Mouse (Mus musculus): ENCODE data around the gene Mxd3. TPM values are rescaled to one million over a fixed set of nuclear protein-coding genes. Genes with fewer than 3 reads are reported as not detected.
A peak's percentile ranks its signal among the peaks of the same experiment; 100 is the strongest.

The Mxd3 gene
- 10 to 100 TPM in 1 of 2 experiments, 1 to 10 TPM in 1; 9.2 to 12.4 TPM for polyA plus RNA-seq (2017; shearing (Covaris generic))

DNA sequence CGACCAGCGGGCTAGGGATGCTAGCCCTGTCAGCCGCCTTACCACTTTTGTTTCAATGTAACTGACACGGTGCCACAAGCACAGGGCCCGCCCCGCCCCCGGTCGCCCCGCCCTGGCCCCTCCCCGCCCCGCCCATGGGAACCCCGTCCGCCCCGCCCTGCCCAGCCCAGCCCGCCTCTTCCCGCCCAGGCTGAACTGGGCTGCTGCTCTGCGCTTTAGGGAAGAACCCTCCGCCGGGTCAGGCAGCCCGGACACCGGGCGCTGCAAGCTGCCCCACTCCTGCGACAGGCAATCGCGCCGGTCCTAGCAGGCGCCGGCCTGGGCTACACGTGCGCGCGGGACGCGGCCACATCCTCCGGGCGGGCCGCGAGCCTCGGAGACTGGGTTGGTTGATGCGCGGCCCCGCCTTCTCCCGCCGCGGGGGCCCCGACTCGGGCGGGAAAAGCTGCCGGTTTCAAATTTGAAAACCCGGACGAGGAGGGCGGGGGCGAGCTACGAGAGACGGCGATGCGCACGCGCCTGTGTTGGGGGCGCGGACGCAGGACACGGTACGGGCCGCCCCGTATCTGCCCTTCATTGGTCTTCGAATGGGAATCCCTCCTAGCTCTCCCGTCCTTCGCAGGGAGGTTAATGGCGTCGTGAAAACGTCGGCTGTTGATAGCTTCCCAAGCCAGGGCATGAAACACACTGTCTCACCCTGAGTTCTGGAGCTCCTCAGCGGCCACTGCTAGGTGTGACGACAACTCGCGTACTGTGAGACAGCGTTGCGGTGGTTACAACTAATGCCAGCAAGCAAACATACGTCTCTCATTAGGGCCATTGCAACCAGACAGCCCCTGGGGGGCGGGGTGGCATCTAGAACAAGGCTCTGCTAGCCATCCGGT is at the start of gene Mxd3:
Mxd3 (minus strand) TSS at position 141 of the 884 bp plus-strand sequence.
- peak; percentile 63 for ATAC-seq

DNA sequence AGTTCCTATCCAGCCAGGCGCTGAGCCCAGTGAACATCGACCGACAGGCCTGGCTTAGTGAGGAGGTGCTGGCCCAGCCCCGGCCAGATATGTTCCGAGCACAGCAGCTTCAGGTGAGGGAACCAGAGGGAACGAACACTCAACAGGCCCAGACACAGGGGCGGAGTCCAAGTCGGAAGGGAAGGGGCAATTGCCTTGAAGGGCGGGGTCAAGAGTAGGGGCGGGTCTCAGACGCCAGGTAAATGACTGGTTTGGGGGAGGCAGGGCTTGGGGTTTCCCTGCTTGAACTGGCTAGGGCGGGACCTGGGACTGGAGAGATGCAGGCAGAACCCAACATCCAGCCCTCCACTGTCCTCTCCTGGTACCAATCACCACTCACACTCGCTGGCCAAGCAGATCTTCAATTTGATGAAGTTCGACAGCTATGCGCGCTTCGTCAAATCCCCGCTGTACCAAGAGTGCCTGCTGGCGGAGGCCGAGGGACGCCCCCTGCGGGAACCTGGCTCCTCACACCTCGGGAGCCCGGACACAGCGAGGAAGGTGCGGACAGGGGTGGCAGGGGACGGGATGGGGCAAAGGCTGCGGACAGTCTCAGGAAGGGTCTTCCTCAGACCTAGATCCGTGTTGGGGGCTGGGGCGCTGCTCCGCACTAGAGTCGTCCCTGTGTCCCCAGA is 49.4 kb upstream of the Mxd3 start:
- ATAC-seq, result no peak

DNA sequence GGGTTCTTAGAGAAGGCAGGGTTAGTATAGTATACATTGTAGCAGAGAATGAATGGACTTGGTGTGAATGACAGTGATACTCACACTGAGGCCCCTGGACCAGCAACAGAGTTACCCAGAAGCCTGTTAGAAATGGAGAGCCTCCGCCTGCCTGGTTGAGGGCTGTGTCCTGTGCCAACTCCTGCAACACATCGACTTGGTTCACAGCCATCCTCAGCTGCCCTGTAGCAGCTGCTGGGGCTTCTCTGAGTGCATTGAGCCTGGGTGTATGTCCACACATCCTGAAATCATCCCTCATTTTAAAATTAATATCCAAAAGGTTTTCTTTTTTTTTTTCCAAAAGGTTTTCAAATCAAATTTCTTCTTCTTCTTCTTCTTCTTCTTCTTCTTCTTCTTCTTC is 46.3 kb upstream of the Mxd3 start:
- no peak for ATAC-seq

DNA sequence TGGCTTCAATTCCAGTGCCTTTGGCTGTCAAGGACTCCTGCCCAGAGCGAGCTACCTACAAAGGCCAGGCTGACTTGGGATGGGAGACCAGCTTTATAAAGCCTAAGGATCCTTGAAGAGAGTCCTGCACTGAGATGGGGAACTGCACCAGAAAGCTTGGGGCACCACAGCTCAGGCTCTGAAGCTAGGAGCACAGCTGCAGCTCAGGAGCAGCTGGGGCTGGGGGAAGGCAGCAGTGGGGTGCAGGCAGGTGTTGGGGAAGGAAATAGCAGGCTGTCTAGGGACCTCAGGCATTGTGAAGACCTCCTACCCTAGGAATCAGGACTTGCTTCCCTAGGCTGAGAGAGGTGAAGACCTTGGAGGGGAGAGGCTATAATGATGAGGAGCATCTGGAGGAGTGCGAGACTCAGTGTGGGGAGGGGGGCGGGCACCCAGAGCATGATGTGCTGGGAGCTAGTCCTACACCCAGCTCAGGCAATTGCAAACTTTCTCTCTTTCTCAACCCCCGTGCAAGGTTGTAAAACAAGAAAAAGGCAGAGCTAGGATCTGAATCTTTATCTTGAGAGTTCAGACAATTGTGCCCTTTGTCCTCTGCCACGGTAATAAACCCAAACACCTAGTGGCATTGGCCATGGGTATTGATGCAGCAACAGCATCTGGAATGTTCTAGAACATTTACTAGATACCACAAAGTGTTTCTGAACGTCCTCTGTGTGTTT is 44.7 kb upstream of the Mxd3 start:
- no peak for ATAC-seq

DNA sequence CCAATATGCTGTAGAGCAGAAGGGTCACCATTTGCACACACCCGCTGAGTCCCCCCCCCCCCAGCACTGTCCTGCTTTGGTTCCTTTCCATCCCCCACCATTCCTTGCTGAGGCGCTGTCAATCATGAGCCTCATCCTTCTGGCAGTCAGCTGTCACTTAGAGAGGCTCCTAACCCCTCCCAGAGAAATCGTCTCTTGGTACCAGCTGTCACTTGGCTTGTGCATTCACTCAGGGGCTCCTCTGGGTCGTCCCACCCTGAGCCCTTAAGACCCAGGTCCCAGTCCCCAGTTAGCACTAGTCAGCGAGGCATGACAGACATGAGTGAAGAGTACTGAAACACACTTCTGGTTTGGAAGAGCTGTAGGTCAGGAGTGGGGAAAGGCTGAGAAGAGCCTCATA is 42.1 kb upstream of the Mxd3 start:
- ATAC-seq, result no peak

DNA sequence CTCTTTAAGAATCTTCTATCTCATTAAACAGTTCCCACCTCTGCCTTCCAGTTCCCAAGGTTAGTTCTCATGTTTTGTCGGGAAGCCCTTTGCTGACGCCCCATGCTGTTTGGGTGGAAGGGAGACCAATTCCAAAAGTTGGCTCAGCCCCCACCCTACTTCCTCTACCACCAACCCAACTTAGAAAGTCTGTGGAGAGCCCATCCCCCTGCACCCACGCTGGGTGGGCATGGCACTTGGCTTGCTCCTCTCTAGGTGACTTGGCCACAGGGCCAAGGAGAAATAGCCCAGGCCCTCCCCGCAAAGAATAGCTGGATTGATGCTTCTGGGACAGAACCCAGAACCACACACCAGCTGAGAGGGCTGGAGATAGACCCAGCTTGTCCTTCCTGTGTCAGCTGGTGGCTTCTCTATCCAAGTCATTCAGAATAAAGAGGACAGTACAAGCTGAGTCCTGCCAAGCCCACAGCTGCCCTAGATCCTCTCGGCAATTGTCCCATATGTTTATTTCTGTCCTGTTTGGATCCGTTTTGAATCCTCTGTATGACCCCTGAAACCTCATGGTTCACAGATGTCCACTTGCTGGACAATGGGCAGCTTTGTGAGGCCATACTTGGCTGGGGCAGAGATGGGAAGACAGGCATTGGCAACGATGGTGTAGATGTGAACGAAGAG is 41.5 kb upstream of the Mxd3 start:
- ATAC-seq, result no peak

DNA sequence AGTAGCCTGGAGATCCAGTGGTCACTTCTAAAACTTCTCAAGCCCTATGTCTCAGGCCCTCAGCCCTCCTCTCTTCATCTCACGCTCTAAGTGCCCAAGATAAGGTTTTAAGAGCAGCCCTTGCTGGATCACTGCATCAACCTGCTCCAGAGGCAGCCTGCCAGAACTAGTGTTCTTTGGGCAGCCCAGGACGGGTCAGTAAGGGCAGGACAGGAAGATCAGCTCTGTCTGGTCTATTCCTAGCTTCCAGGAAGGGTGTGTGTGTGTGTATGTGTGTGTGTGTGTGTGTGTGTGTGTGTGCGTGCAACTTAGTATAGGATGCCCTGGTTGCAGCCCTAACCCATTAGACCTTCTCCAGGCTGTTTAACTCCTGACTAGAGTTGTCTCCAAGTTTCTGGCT is 40.6 kb upstream of the Mxd3 start:
- ATAC-seq, result no peak

DNA sequence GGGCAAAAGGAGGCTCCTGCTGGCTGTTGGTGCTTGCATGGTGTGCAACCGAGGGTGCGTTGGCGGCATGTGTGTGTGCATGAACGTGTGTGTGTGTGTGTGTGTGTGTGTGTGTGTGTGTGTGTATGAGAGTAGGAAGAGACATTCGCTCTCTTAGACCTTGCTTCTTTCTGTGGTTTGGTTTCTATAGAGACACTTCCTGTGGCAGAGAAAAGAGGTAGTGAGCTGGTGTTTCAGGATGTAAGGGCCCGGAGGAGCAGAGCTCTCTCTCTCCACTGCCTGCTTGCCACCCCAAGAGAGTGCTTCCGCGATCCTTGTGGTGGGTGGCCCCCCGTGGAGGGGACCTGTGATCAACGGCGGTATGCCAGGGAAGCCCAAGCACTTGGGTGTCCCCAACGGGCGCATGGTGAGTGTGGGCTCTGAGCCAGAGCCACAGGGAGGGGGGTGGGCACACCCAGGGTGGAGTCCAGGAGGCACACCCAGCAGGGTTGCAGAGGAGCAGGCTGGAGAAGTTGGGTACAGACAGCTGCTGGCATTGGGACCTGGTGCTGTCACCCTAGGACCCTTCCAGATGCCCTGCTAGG is 40.0 kb upstream of the Mxd3 start, which contains the start of gene Rgs14:
Rgs14 (plus strand) TSS at position 202 of the 584 bp plus-strand sequence.
- peak; percentile 97 for ATAC-seq

DNA sequence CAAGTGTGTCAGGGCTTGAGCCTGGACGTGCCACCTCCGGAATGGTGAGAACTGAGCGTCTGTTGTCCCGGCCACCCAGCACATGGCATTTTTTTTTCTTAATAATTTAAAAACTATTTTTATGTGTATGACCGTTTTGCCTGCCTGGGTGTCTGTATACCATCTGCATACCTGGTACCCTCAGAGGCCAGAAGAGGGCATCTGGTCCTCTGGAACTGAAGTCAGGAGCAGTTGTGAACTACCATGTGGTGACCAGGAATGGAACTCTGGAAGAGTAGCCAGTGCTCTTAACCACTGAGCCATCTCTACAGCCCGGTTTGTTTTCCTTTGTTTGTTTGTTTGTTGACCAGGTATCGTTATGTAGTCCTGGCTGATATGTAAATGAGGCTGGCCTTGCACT is 38.8 kb upstream of the Mxd3 start:
- ATAC-seq, result no peak

DNA sequence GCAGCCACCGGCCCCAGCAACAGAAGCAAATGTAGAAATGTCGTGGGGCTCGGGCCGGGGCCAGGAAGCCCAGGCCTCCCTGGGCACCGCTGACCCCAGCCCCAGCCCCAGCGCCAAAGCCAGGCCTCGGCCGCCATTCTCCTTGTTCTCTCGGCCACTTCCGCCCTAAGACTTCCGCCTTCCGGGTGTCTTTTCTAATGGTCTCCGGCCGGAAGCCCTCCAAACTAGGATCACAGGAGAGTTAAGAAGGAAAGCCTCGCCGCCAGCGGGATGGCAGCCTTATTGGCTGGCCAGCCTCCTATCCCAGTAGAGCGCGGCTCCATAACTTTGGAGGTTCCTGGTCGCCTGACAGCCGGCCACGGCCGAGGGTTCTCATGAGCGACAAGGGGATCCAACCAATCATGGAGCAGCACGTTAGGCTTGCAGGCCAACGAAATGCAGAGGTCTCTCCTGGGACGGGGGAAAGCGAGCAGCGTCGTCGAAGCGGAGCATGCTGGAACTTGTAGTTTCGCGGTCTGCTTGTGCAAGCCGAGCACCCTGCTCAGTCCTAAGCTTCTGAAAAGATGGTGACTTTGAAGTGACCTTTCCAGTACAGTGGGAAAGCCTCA is 32.9 kb upstream of the Mxd3 start, which contains the start of gene Lman2:
Lman2 (minus strand) TSS at position 331 of the 608 bp plus-strand sequence.
- ATAC-seq, result peak; percentile 98

DNA sequence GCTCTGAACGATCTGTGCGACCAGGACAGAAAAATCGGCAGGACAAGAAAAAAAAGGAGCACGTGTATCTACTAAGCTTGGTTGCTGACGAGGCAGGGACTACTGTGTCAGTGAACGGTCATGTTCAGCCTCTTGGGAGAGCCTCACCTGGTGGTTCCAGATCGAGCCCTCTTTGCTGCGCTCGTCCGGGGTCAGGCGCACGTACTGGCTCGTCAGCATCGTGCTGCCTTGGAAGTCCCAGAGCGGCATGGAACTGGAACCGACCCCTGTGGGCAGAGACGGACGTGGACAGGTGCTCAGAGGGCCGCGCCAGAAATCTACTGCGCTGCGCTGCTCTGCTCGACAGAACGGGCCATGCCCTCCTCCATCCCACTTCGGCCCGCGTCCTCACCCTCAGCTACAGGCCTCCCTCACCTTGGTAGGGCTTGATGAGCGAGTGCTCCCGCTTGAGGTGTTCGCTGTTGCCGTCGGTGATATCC is 32.4 kb upstream of the Mxd3 start:
- ATAC-seq, result peak; percentile 11

DNA sequence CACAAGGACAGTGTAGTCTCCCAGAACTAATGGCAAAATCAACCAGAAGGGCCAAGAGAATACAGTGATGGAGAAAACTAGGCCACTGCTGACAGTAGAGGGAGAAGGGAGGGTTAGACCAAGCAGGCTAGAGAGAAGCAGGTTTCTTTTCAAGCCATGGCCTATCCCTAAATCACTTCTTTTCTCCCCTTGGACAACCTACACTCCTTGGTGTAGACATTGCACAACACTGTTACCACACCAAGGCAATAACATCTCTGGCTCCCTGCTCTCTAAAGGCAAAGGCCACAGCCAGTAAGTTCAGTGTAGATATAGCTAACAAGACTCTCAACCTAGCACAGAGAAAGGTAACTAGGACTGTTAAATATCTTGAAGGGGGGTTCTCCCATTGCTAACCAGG is 31.5 kb upstream of the Mxd3 start:
- ATAC-seq, result no peak

DNA sequence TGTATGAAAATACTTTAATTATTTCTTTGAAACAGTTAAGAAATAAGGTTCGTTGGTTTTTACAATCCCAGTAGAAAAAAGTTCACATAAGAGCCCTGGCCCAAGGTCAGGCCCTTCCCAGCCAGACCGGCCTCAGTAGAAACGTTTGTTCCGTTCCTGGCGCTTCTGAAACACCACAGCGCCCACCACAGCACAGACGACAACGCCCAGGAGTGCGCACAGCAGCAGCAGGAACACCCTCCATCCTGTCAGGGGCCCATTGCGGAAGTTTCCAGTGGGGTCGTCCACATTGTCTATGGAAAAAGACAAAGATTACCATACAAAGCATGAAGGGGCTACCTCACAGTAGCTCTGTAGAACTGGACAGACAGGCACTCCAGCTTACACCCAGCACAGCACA is 17.1 kb upstream of the Mxd3 start:
- no peak for ATAC-seq

DNA sequence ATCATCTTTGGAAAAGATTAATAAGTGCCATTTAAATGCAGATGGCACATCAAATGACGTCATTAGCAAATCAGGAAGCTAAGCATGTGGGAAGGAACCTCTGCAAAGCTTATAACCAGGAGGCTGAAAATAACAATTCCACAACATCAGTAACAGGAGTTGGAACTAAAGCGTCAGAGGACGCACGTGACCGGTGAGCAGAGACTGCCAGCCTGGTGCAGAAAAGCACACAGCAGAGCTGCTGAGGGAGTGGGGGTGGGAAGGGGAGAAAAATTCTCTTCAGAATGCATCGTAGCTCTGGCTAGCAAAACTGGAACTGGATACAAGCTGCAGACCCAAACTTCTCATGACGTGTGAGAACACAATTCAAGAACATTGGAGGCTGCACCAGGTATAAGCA is 14.7 kb upstream of the Mxd3 start:
- ATAC-seq, result no peak

DNA sequence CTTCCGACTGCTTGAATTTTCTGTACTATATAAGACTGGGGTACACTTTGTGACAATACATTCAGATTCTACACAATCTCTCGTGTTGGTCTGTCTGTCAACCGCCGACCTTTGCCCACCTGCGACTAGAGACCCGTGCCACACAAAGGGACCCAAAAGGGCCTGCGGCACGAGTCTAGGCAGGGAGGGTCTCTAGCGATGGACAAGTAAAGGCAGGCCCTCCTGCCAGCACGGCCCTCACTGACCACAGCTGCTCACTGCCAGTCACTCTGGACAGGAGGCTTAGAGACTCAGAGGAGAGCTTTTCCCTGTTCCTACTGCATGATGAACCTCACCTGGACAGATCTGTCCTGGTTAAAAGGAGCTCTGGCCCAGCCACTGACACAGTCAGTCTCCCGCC is 12.8 kb upstream of the Mxd3 start:
- ATAC-seq, result no peak

DNA sequence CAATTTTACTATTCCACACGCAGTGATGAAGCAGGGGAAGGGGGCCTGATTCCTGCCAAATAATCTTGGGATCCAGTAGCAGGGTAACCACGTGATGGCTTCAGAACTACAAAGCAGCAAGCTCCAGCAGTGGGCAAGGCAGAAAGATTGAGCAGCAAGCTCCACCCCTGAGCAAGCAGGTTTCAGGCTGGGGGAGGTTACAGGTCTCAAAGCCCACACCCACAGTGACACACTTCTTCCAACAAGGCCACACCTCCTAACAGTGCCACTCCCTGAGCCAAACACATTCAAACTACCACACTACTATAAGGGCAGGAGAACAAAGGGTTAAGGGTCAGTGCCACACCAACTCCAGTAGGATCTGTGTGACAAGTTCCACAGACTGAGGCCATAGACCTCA is 9.6 kb upstream of the Mxd3 start:
- peak; percentile 57 for ATAC-seq

DNA sequence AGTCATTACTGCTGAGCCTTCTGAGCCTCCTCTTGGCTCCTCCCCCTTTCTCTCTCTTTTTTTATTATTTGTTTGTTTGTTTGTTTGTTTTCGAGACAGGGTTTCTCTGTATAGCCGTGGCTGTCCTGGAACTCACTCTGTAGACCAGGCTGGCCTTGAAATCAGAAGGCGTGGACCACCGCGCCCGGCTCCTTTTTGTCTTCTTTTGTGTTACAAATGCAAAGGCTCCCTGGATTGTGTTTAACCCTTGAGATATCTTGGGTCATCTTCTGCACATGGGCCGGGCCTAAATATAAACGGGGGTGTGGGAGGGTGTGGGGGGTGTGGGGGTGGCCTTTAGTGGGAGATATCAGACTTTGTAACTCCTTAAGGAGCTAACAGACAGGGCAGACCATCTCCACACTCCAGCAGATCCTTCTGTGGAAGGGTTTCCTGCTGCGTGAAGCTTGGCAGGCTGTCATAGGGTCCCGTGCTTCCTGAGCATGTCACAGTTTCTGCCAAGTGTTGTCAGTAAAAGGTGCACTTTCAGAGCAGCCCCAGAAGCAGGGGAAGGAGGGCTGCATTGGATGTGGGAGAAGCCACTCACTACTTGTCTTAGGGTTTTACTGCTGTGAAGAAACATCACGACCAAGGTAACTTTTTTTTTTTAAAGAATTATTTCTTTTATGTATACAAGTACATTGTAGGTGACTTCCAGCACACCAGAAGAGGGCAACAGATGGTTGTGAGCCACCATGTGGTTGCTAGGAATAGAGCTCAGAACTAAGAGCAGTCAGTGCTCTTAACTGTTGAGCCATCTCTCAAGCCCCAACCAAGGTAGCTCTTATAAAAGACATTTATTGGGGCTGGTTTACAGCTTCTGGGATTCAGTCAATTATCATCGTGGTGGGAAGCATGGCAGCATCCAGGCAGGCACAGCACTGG is 8.8 kb upstream of the Mxd3 start:
- ATAC-seq, result no peak

DNA sequence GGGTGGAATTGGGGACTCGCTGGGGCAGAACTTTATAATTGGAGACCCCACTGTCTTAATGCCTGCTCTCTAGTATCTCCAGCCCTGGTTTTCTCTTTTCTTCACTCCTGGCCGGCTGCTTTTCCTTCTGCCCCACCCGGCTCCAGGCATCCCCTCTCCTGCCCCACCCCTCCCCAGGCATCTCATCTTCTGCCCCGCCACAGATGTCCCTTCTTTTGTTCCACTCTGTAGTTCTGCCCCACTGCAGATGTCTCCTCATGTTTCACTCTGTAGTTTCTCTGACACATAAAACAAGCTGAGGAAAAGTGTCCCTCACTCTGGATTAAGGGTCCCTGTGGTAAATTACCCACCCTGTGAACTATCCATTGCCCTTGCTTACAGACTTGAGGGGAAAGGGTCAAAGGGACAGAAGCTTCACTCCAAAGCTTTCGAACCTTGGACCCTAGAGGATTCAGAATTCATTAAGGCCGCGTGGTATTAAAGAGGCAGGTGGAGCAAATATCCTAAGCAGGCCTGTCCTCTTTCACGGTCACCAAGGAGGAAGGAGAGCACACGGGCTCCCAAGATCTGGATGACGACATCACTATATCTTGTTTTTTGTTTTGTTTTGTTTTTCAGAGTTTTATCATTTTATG is 7.8 kb upstream of the Mxd3 start:
- ATAC-seq, result no peak

DNA sequence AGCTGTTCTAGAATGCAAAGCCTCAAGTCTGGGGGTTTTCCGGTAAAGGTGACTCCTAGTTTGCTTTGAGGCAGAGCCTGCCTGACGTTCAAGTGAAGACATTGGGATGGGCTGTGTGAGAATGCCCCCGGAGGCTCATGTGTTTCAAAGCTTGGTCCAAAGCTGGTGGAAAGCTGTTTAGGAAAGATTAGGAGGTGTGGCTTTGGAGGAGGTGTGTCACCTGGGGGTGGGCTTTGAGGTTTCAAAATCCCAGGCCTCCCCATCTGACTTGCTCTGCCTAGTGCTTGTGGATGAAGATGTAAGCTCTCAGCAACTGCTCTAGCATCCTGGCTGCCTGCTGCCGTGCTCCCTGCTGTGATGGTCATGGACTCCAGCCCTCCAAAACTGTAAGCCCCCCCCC is 6.1 kb upstream of the Mxd3 start:
- no peak for ATAC-seq

DNA sequence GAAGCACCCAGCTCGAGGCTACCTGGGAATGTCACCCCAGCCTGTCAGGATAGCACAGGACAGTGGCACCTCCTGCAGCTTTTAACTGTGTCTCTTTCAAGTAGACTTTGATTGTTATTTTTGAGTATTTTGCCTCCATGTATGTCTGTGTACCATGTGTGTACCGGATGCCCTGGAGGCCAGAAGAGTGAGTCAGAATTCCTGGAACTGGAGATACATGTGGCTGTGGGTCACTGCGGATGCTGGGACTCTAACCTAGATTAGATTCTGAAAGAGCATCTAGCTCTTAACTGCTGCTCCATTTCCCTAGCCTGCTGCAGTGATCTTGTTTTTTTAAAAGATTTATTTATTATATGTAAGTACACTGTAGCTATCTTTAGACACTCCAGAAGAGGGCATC is 2.7 kb upstream of the Mxd3 start:
- ATAC-seq, result no peak

Data from activated CD4-positive, CD25-positive, alpha-beta regulatory T cell, adult 4 months (primary cell).